Mouse (Mus musculus) hindbrain, embryonic 16.5 days (tissue): ENCODE results near the gene Olfr888. TPM values are rescaled to one million over a fixed set of nuclear protein-coding genes. Genes with fewer than 3 reads are reported as not detected.

ENCODE experiments used
- ATAC-seq: fragments of 200-750 bp; cut with Nextera tagmentation; 2 replicates; pipeline ENCODE4 v1.8.0; 2017; ENCODE audit warnings: moderate TSS enrichment, moderate library complexity
- H3K27ac ChIP-seq: fragments of 300-500 bp; sonication (generic); 2 replicates; pipeline ENCODE4 v1.5.1; 2014; ENCODE audit warnings: low read depth, mild to moderate bottlenecking, control low read depth, low read length, moderate library complexity
- H3K27me3 ChIP-seq: fragments of 300-500 bp; sonication (generic); replicated peaks from 2 replicates; pipeline ENCODE4 v1.6.1; 2014; ENCODE audit warnings: low read length; ENCODE audit not compliant: control insufficient read depth, insufficient read depth
- H3K36me3 ChIP-seq: fragments of 300-500 bp; sonication (generic); 2 replicates; pipeline ENCODE4 v1.6.1; 2014; ENCODE audit warnings: mild to moderate bottlenecking, low read length, moderate library complexity, mixed read lengths; ENCODE audit not compliant: control insufficient read depth, insufficient read depth
- H3K4me1 ChIP-seq: fragments of 300-500 bp; sonication (generic); 2 replicates; pipeline ENCODE4 v1.6.1; 2014; ENCODE audit warnings: low read depth, low read length; ENCODE audit not compliant: control insufficient read depth, insufficient read depth
- H3K4me2 ChIP-seq: fragments of 300-500 bp; sonication (generic); 2 replicates; pipeline ENCODE4 v1.6.1; 2014; ENCODE audit warnings: mild to moderate bottlenecking, low read length, control low read depth, moderate library complexity
- H3K4me3 ChIP-seq: fragments of 300-500 bp; sonication (generic); 2 replicates; pipeline ENCODE4 v1.5.1; 2014; ENCODE audit warnings: mild to moderate bottlenecking, low read length, control low read depth, moderate library complexity
- H3K9ac ChIP-seq: fragments of 300-500 bp; sonication (generic); 2 replicates; pipeline ENCODE4 v1.6.1; 2014; ENCODE audit warnings: low read depth, mild to moderate bottlenecking, control low read depth, low read length, moderate library complexity
- H3K9me3 ChIP-seq: fragments of 300-500 bp; sonication (generic); 2 replicates; pipeline ENCODE4 v1.6.1; 2014; ENCODE audit warnings: mild to moderate bottlenecking, low read length, moderate library complexity; ENCODE audit not compliant: control insufficient read depth
- WGBS: fragments of 180-500 bp; shearing (Covaris S2); extraction: QIAGEN DNeasy Blood & Tissue Kit; methylation state at CpG from one replicate; pipeline ENCODE4 v1.1.7; 2014; 5-methylcytosine and 5-hydroxymethylcytosine counted together
- polyA plus RNA-seq: library from polyadenylated mRNA; unstranded; fragments of >200 nt; fragmentation: Nextera tagmentation; extraction: Ambion mirVana; gene quantifications from 2 replicates; pipeline ENCODE4 v1.2.1, GENCODE M21; 2015

Olfr888 gene
- not detected in 2 replicates for polyA plus RNA-seq

DNA sequence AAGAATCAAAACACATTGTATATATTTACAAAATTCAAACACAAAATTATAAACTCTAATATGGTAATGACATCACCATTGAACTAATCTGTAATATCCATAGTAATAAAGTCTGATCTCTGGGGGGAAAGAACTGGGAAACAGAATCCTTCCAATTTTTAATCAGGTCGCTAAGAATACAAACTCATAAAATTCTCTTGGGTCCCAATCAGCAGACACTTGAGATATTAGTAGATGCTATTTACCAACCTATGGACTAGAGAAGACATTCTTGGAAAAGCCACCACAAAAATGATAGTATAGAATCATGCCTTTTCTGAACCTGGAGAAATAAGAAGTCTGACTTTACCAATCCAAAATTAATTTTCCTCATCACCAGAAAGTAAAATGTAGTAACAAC is at the start of gene Olfr888:
Gene Olfr888 (plus strand): TSS at position 301 of the 400 bp plus-strand sequence.
- no peaks in the 10 kb centered on the region for H3K4me1 ChIP-seq
- no peak for ATAC-seq
- H3K4me3 ChIP-seq = no peak within 1 kb of the TSS
- H3K9me3 ChIP-seq = no peaks in the 10 kb centered on the region
- H3K9ac ChIP-seq = no peak within 1 kb of the TSS
- H3K4me2 ChIP-seq = no peak within 1 kb of the TSS
- H3K27me3 ChIP-seq = no peaks in the 10 kb centered on the region
- H3K27ac ChIP-seq = no peak within 1 kb of the TSS
- WGBS = 75% methylated on average over 1 of the region's 1 CpGs
- no peaks in the 10 kb centered on the region for H3K36me3 ChIP-seq

- no peaks in the 10 kb centered on the region for H3K9me3 ChIP-seq
- no peak for ATAC-seq
- H3K36me3 ChIP-seq = no peaks in the 10 kb centered on the region
- WGBS = 86% methylated on average over 3 of the region's 3 CpGs
- no peak within 1 kb of the TSS for H3K4me3 ChIP-seq
- H3K27ac ChIP-seq = no peak within 1 kb of the TSS
- no peaks in the 10 kb centered on the region for H3K27me3 ChIP-seq
- no peak within 1 kb of the TSS for H3K4me2 ChIP-seq
- H3K9ac ChIP-seq = no peak within 1 kb of the TSS
- H3K4me1 ChIP-seq = no peaks in the 10 kb centered on the region
Measured at GRCm38 (mm10) chr9:38061022-38061421, 46.9 kb upstream of the Olfr888 start, which contains the start of gene Olfr885. Gene Olfr885, plus strand, starts transcription at chr9:38061322.

DNA sequence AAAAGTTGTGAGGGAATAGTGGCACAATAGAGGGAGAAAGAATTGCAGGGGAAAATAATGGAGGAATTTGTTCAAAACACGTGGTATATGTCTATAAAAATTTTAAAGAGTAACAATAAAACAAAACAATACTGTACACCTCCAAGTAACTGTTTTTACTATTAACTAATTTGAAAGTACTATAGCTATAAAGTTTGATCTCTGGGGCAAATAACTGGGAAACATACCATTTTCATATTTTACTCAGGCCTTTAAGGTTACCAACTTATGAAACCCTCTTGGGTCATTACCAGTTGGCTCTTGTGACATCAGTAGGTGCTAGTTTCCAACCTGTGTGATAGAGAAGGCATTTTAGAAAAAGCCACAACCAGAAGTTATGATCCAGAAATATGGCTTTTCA is 24.2 kb upstream of the Olfr888 start, which contains the start of gene Olfr887:
Gene Olfr887 (plus strand): TSS at position 301 of the 400 bp plus-strand sequence.
- ATAC-seq = no peak
- Histone ChIP-seq H3K4me1 (no peaks in the 10 kb centered on the region), H3K4me2 (no peak within 1 kb of the TSS), H3K36me3 (no peaks in the 10 kb centered on the region), H3K27ac (no peak within 1 kb of the TSS), H3K9me3 (no peaks in the 10 kb centered on the region), H3K27me3 (no peaks in the 10 kb centered on the region), H3K9ac (no peak within 1 kb of the TSS), H3K4me3 (no peak within 1 kb of the TSS)
- whole genome bisulfite sequencing = 81% methylated on average over 1 of the region's 1 CpGs

GRCm38 (mm10) chr9:38114898-38115297 is 7.0 kb downstream of the Olfr888 start, which contains the start of gene Olfr889:
Gene Olfr889, plus strand, starts transcription at chr9:38115198.
- no peak for ATAC-seq
- no peaks in the 10 kb centered on the region for H3K4me1 ChIP-seq
- H3K9ac ChIP-seq = no peak within 1 kb of the TSS

GRCm38 (mm10) chr9:38142217-38142616 is 34.3 kb downstream of the Olfr888 start, which contains the start of gene Olfr890:
Gene Olfr890, plus strand, starts transcription at chr9:38142517.
- Histone ChIP-seq H3K27me3 (no peaks in the 10 kb centered on the region), H3K36me3 (no peaks in the 10 kb centered on the region), H3K27ac (no peak within 1 kb of the TSS), H3K4me1 (no peaks in the 10 kb centered on the region), H3K4me3 (no peak within 1 kb of the TSS), H3K9ac (no peak within 1 kb of the TSS), H3K9me3 (no peaks in the 10 kb centered on the region), H3K4me2 (no peak within 1 kb of the TSS)
- ATAC-seq = no peak

More at GRCm38 (mm10) chr9:38114898-38115297, 7.0 kb downstream of the Olfr888 start, which contains the start of gene Olfr889:
- Histone ChIP-seq H3K27me3 (no peaks in the 10 kb centered on the region), H3K4me3 (no peak within 1 kb of the TSS), H3K9me3 (no peaks in the 10 kb centered on the region), H3K4me2 (no peak within 1 kb of the TSS), H3K36me3 (no peaks in the 10 kb centered on the region), H3K27ac (no peak within 1 kb of the TSS)

Other genes with a start within 250 kb of the Olfr888 start
- not detected in 2 replicates for gene Olfr145, start 211.4 kb upstream of the Olfr888 start, polyA plus RNA-seq
- gene Olfr878, start 190.3 kb upstream of the Olfr888 start, polyA plus RNA-seq = not detected in 2 replicates
- gene Olfr881, start 116.3 kb upstream of the Olfr888 start, polyA plus RNA-seq = not detected in 2 replicates
- not detected in 2 replicates for gene Olfr883, start 82.3 kb upstream of the Olfr888 start, polyA plus RNA-seq
- not detected in 2 replicates for gene Olfr884, start 61.6 kb upstream of the Olfr888 start, polyA plus RNA-seq
- not detected in 2 replicates for gene Olfr885, start 46.8 kb upstream of the Olfr888 start, polyA plus RNA-seq
- gene Olfr887, start 24.1 kb upstream of the Olfr888 start, polyA plus RNA-seq = not detected in 2 replicates
- 0.04 and 0.05 TPM in 2 replicates for gene Olfr889, start 7.1 kb downstream of the Olfr888 start, polyA plus RNA-seq
- not detected in 2 replicates for gene Olfr890, start 34.4 kb downstream of the Olfr888 start, polyA plus RNA-seq
- gene Olfr891, start 72.7 kb downstream of the Olfr888 start, polyA plus RNA-seq = not detected in 2 replicates
- not detected in 2 replicates for gene Olfr893, start 100.2 kb downstream of the Olfr888 start, polyA plus RNA-seq
- not detected in 2 replicates for gene Olfr894, start 109.9 kb downstream of the Olfr888 start, polyA plus RNA-seq
- not detected in 2 replicates for gene Olfr143, start 144.6 kb downstream of the Olfr888 start, polyA plus RNA-seq
- gene Olfr895, start 159.7 kb downstream of the Olfr888 start, polyA plus RNA-seq = not detected in 2 replicates
- gene Olfr896-ps1, start 183.0 kb downstream of the Olfr888 start, polyA plus RNA-seq = not detected in 2 replicates
- not detected in 2 replicates for gene Olfr25, start 220.9 kb downstream of the Olfr888 start, polyA plus RNA-seq
- not detected in 2 replicates for gene Olfr898, start 240.3 kb downstream of the Olfr888 start, polyA plus RNA-seq